Mouse (Mus musculus) gonadal fat pad, adult 2 months (tissue): ENCODE results near the gene Impdh2. TPM values are rescaled to one million over a fixed set of nuclear protein-coding genes. Genes with fewer than 3 reads are reported as not detected.

Experiments used
- DNase-seq: peaks from one replicate; pipeline ENCODE4 v3.0.0-alpha.2; 2012; ENCODE audit warnings: low read depth
- polyA plus RNA-seq: library from polyadenylated mRNA; depleted of rRNA; stranded (reverse); fragments of >200 nt; gene quantifications from 2 replicates; pipeline ENCODE4 v1.2.3, GENCODE M21; 2012

Gene Impdh2
- polyA plus RNA-seq, 1 experiment, result 79.5 TPM

GRCm38 (mm10) chr9:108569381-108570206 is 9.5 kb downstream of the Impdh2 start, which contains the start of gene Dalrd3:
TSS of gene Dalrd3 (plus strand) at chr9:108569886.
- no peak for DNase-seq

GRCm38 (mm10) chr9:108570207-108570896 is 10.3 kb downstream of the Impdh2 start:
- DNase-seq, result no peak

- DNase-seq, result no peak
These were observed 11.4 kb downstream of the Impdh2 start for GRCm38 (mm10) chr9:108571401-108571973.

- DNase-seq, result no peak
These were observed 12.2 kb downstream of the Impdh2 start for GRCm38 (mm10) chr9:108572321-108572720.

- no peak for DNase-seq
These were observed 13.9 kb downstream of the Impdh2 start for GRCm38 (mm10) chr9:108573774-108574690.

- no peak for DNase-seq
These were observed 14.8 kb downstream of the Impdh2 start for GRCm38 (mm10) chr9:108574921-108575320.

GRCm38 (mm10) chr9:108575321-108576297 is 15.5 kb downstream of the Impdh2 start:
- DNase-seq, result no peak

GRCm38 (mm10) chr9:108577025-108577424 is 16.9 kb downstream of the Impdh2 start:
- DNase-seq, result no peak

GRCm38 (mm10) chr9:108577934-108578544 is 18.0 kb downstream of the Impdh2 start:
- DNase-seq, result no peak

- DNase-seq, result no peak
These were observed 18.7 kb downstream of the Impdh2 start, which contains the start of gene Wdr6 for GRCm38 (mm10) chr9:108578545-108579343. TSS of gene Wdr6 (minus strand) at chr9:108578739.

- DNase-seq, result no peak
These were observed 19.2 kb downstream of the Impdh2 start for GRCm38 (mm10) chr9:108579344-108579690.

GRCm38 (mm10) chr9:108587571-108588180 is 27.6 kb downstream of the Impdh2 start:
- no peak for DNase-seq

GRCm38 (mm10) chr9:108589229-108589628 is 29.1 kb downstream of the Impdh2 start:
- no peak for DNase-seq

- no peak for DNase-seq
These were observed 31.4 kb downstream of the Impdh2 start for GRCm38 (mm10) chr9:108591462-108591861.

GRCm38 (mm10) chr9:108594354-108594753 is 34.3 kb downstream of the Impdh2 start:
- no peak for DNase-seq

GRCm38 (mm10) chr9:108596998-108597764 is 37.1 kb downstream of the Impdh2 start, which contains the start of gene P4htm:
TSS of gene P4htm (minus strand) at chr9:108597667.
- DNase-seq, result no peak

- no peak for DNase-seq
These were observed 39.0 kb downstream of the Impdh2 start for GRCm38 (mm10) chr9:108599021-108599566.
